Mouse (Mus musculus): ENCODE results near the gene Olfr487.
"Not testable (repeated sequence)": the region's sequence is repeated elsewhere in the genome, so short reads cannot be mapped to it uniquely, and the experiment has no call there.

Olfr487 gene

DNA sequence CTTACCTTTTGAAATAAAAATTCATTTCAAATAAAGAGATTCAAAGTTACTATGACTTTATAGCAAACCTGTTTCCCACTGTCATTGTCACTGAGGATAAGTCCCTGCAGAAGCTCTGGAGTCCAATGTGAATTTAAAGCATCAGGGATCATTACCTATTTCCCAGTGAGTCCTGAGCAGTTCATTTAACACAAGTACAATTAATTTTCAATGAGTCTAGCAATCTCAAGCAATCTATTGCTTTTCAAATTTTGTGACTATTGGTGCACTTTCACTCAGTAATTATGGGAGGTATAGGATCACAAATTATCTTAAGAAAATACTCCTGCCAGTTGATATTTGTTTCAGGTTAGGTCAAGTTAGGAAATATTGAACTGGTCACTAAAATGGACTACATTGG, at the start of gene Olfr487:
Gene Olfr487 (minus strand): TSS at position 101 of the 400 bp plus-strand sequence.
- not testable (repeated sequence) for DNase-seq (ENCODE audit: low spot score in 2 of 2)

DNA sequence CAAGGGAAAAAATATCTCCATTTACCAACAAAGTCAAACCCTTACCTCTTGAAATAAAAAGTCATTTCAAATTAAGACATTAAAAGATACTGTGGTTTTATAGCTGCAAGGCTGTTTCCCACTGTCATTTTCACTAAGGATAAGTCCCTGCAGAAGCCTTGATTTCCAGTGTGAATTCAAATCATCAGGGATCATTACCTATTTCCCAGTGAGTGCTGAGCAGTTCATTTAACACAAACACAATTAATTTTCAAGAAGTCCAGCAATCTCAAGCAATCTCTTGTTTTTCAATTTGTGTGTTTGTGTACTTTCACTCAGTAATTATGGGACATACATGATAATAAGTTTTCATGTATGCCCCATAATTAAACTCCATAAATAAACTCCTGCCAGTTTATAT, 43.8 kb upstream of the Olfr487 start, which contains the start of gene Olfr488:
Gene Olfr488 (minus strand): TSS at position 101 of the 400 bp plus-strand sequence.
- DNase-seq (ENCODE audit: low spot score in 2 of 2): no peak

DNA sequence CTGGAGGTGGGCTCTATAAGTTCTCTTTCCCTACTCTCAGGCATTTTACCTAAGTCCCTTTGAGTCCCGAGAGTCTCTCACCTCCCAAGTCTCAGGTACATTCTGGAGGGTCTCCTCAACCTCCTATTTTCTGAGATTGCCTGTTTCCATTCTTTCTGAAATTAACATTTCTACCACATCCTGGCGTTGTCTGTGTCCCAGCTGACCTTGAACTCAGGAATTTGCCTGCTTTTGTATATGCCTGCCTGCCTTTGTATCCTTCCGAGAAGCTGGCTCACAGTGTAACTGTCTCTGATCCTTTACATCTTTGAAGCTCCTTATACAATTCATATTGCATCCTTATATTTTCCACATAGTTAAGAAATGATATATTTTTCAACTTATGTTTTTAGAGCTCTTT, 19.1 kb upstream of the Olfr487 start:
- no peak for DNase-seq (ENCODE audit: low spot score in 2 of 2)

DNA sequence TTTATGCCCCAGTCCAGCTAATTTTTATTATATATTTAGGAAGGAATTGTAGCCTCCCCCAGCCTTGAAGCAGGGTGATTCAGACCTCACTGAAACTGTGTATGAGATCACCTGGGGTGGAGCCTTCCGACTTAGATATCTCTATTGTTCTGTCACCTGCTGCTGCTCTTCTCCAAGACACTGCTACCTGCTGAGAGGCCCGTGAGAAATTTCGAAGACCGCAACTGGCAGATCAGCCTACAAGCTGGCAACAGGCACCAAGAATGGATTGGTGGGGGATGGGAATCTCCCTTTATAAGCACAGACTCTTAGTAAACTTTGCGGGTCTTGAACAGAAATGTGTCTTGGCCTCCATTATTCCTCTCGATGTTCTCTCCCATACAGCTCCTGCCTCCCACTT, 17.5 kb downstream of the Olfr487 start:
- no peak for DNase-seq (ENCODE audit: low spot score in 2 of 2)

DNA sequence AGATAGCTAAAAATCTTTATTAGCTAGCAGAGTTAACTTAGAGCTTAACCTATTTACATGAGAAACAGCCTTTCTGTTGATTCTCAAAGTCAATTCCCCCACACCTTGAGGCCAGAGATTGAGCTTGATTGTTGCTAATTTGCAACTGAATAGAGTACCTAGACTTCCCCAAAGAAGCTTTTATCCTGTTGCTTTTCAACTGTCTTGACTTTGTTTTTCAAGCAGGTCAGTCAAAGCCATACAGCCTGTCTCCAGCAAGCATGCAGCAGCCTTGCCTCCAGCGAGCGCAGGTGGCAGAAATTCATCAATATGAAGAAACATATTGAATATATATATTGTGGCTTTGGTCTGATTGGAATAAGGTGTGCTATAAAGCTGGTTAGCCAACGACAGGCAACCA, 18.1 kb downstream of the Olfr487 start:
- DNase-seq (ENCODE audit: low spot score in 2 of 2): not testable (repeated sequence)

DNA sequence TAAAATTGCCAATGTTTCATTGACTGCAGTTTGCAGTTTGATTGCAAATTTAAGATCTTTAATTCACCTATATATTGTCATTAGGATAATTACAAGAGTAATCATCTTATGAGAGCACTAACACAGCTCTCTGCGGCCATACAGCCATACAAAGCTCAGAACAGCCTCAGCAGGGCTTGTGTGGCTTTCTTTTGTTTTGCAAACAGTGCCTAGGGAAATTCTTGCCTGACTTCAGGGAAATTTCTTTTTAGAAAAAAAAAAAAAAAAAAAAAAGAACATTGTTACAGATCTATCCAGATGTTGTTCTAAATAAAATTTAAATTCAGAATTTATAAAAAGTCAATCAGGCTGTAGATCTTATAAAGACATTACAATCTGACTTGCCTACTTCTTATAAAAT, 21.7 kb downstream of the Olfr487 start:
- DNase-seq (ENCODE audit: low spot score in 2 of 2): not testable (repeated sequence)

DNA sequence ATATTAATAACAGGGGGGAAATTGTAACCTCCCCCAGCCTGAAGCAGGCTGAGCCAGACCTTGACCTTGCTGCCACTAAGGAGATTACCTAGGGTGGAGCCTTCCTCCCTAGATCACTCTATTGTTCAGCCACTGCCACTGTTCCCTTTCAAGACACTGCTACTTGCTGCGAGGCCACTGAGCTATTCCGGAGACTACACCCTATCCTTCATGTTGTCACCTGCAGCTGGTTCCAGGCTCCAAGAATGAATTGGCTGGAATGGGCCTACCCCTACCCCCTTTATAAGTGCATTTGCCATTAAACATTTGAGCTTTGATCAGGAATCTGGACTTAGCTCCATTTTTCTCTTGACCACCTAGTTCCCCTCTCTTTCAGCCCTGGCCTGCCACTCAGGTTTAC, 23.2 kb downstream of the Olfr487 start:
- not testable (repeated sequence) for DNase-seq (ENCODE audit: low spot score in 2 of 2)

DNA sequence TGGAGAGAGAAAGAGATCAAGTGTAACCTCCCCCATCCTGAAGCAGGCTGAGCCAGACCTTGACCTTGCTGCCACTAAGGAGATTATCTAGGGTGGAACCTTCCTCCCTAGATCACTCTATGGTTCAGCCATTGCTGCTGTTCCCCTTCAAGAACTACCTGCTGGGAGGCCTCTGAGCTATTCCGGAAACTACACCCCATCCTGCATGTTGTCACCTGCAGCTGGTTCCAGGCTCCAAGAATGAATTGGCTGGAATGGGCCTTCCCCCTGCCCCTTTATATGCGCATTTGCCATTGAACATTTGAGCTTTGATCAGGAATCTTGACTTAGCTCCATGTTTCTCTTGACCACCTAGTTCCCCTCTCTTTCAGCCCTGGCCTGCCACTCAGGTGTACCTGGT, 29.2 kb downstream of the Olfr487 start:
- DNase-seq (ENCODE audit: low spot score in 2 of 2): not testable (repeated sequence)

DNA sequence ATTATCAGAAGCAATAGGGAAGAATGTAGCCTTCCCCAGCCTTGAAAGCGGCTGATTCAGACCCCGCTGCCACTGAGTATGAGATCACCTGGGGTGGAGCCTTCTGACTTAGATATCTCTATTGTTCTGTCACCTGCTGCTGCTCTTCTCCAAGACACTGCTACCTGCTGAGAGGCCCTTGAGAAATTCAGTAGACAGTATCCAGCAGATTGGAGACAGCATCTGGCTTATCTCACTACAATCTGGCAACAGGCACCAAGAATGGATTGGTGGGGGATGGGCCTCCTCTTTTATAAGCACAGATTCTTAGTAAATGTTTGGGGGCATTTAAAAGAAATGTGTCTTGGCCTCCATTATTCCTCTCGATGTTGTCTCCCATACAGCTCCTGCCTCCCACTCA, 30.0 kb downstream of the Olfr487 start:
- not testable (repeated sequence) for DNase-seq (ENCODE audit: low spot score in 2 of 2)

DNA sequence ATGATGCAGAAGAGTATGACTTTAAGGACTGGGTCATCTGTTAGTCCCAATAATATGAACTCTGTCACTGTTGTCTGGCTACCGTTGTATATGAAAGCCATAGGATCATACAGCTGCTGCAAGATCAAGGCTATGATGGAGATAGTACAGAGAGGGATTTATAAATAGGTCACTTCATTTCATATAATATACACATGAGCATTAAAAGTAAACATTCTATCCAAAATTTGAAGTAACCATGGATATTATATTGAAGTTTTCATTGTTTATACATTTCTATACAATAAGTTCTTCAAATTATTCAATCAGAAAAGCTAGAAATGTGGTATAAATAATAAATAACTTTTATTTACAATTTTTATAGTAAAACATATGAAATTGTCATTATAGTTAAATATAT, 41.8 kb downstream of the Olfr487 start, which contains the start of gene Olfr486:
Gene Olfr486 (minus strand): TSS at position 101 of the 400 bp plus-strand sequence.
- DNase-seq (ENCODE audit: low spot score in 2 of 2): not testable (repeated sequence)

DNA sequence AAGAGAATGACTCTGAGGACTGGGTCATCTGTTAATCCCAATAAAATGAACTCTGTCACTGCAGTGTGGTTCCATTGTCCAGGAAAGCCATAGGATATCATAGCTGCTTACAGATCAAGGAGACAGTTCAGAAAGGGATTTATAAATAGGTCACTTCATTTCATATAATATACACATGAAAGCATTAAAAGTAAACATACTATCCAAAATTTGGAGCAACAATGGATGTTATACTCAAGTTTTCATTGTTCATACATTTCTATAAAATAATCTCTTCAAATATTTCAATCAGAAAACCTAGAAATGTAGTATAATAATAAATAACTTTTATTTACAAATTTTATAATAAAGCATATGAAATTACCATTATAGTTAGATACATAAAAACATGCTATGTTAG, 54.7 kb downstream of the Olfr487 start, which contains the start of gene Olfr485:
Gene Olfr485 (minus strand): TSS at position 101 of the 400 bp plus-strand sequence.
- no peak for DNase-seq (ENCODE audit: low spot score in 2 of 2)
